Mouse (Mus musculus): ENCODE measurements around the gene Borcs8. TPM values are rescaled to one million over a fixed set of nuclear protein-coding genes. Genes with fewer than 3 reads are reported as not detected.

The Borcs8 gene
- polyA plus RNA-seq, 1 experiment from 2014 or later = 45.7 TPM

DNA sequence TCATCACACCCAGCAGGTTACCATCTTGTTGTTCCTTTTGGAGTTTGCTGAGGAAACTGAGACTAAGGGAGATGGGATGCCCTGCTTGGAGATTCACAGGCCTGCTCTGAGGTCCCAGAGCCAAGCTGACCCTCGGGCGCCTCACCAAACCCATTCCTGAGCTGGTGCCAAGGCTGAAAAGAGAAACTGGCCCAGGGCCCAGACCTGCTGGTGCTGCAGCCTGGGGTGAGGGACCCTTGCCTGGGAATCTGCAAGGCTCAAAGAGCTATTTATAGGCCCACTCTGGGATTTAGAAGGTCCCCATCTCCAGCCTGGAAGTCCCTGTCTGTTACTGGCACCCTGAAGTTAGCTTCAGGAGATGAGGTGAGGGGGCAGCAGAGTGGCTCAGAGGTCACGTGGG lies 10.9 kb upstream of the Borcs8 start:
- Histone ChIP-seq H3K4me1 (ENCODE audit: control insufficient read depth, insufficient read depth, low read length) (peaks cover 5% of the 10 kb centered on the region; the same call in 1 of the 2 replicates), H3K4me2 (no peak overlapping the region), H3K9ac (ENCODE audit: low read depth, low read length) (no peak overlapping the region), H3K9me3 (replicated peaks; ENCODE audit: control insufficient read depth, low read length) (no peaks in the 10 kb centered on the region), H3K27ac (ENCODE audit: low read depth, low read length) (no peak overlapping the region), H3K36me3 (ENCODE audit: control insufficient read depth, insufficient read depth, low read length) (peaks cover 2% of the 10 kb centered on the region; the same call in 1 of the 2 replicates), H3K4me3 (ENCODE audit: low read depth, low read length) (no peak overlapping the region), H3K27me3 (ENCODE audit: control insufficient read depth, insufficient read depth, low read length) (peaks cover 3% of the 10 kb centered on the region; the same call in 1 of the 2 replicates)
- 63% methylated on average over 3 of the region's 3 CpGs for WGBS (ENCODE audit: insufficient replicate concordance)
- ATAC-seq (replicated peaks; ENCODE audit: insufficient number of reproducible peaks, low FRiP score, low TSS enrichment) = no peak

GRCm38 (mm10) chr8:70129309-70129952 lies 9.9 kb upstream of the Borcs8 start:
- Histone ChIP-seq H3K4me1 (ENCODE audit: control insufficient read depth, insufficient read depth, low read length) (peaks cover 5% of the 10 kb centered on the region; the same call in 1 of the 2 replicates), H3K9me3 (replicated peaks; ENCODE audit: control insufficient read depth, low read length) (no peaks in the 10 kb centered on the region), H3K27me3 (ENCODE audit: control insufficient read depth, insufficient read depth, low read length) (0 out of 2 replicates have a peak, but pooled peaks cover 3% of the 10 kb centered on the region), H3K36me3 (ENCODE audit: control insufficient read depth, insufficient read depth, low read length) (peaks cover 4% of the 10 kb centered on the region), H3K27ac (ENCODE audit: low read depth, low read length) (no peak overlapping the region), H3K4me2 (no peak overlapping the region), H3K4me3 (ENCODE audit: low read depth, low read length) (no peak overlapping the region), H3K9ac (ENCODE audit: low read depth, low read length) (no peak overlapping the region)
- no peak for ATAC-seq (replicated peaks; ENCODE audit: insufficient number of reproducible peaks, low FRiP score, low TSS enrichment)
- WGBS (ENCODE audit: insufficient replicate concordance) = 63% methylated on average over 9 of the region's 9 CpGs

- no peak for ATAC-seq (replicated peaks; ENCODE audit: insufficient number of reproducible peaks, low FRiP score, low TSS enrichment)
- peaks cover 10% of the 10 kb centered on the region for H3K36me3 ChIP-seq (ENCODE audit: control insufficient read depth, insufficient read depth, low read length)
- H3K4me1 ChIP-seq (ENCODE audit: control insufficient read depth, insufficient read depth, low read length) = peaks cover 5% of the 10 kb centered on the region; the same call in 1 of the 2 replicates
- no peaks in the 10 kb centered on the region for H3K9me3 ChIP-seq (replicated peaks; ENCODE audit: control insufficient read depth, low read length)
- no peak overlapping the region for H3K4me3 ChIP-seq (ENCODE audit: low read depth, low read length)
- no peak overlapping the region for H3K27ac ChIP-seq (ENCODE audit: low read depth, low read length)
- H3K9ac ChIP-seq (ENCODE audit: low read depth, low read length) = no peak overlapping the region
- H3K4me2 ChIP-seq = no peak overlapping the region
- WGBS (ENCODE audit: insufficient replicate concordance) = 80% methylated on average over 3 of the region's 3 CpGs
- H3K27me3 ChIP-seq (ENCODE audit: control insufficient read depth, insufficient read depth, low read length) = 0 out of 2 replicates have a peak, but pooled peaks cover 1% of the 10 kb centered on the region
Observed at GRCm38 (mm10) chr8:70130066-70130465, 9.2 kb upstream of the Borcs8 start.

GRCm38 (mm10) chr8:70131166-70131883 lies 8.0 kb upstream of the Borcs8 start, which contains the start of gene Nr2c2ap:
TSS of gene Nr2c2ap (plus strand) at chr8:70131333.
- H3K9ac ChIP-seq (ENCODE audit: low read depth, low read length) = peak within 1 kb of the TSS; percentile 85
- H3K4me2 ChIP-seq = peak within 1 kb of the TSS; percentile 88
- no peaks in the 10 kb centered on the region for H3K27me3 ChIP-seq (ENCODE audit: control insufficient read depth, insufficient read depth, low read length)
- H3K27ac ChIP-seq (ENCODE audit: low read depth, low read length) = no peak within 1 kb of the TSS; the same call in 1 of the 2 replicates
- peak; percentile 78 for ATAC-seq (replicated peaks; ENCODE audit: insufficient number of reproducible peaks, low FRiP score, low TSS enrichment)
- WGBS (ENCODE audit: insufficient replicate concordance) = 1% methylated on average over 37 of the region's 37 CpGs
- no peaks in the 10 kb centered on the region for H3K9me3 ChIP-seq (replicated peaks; ENCODE audit: control insufficient read depth, low read length)
- H3K36me3 ChIP-seq (ENCODE audit: control insufficient read depth, insufficient read depth, low read length) = peaks cover 18% of the 10 kb centered on the region
- H3K4me1 ChIP-seq (ENCODE audit: control insufficient read depth, insufficient read depth, low read length) = peaks cover 5% of the 10 kb centered on the region; the same call in 1 of the 2 replicates
- peak within 1 kb of the TSS; percentile 85 for H3K4me3 ChIP-seq (ENCODE audit: low read depth, low read length)

DNA sequence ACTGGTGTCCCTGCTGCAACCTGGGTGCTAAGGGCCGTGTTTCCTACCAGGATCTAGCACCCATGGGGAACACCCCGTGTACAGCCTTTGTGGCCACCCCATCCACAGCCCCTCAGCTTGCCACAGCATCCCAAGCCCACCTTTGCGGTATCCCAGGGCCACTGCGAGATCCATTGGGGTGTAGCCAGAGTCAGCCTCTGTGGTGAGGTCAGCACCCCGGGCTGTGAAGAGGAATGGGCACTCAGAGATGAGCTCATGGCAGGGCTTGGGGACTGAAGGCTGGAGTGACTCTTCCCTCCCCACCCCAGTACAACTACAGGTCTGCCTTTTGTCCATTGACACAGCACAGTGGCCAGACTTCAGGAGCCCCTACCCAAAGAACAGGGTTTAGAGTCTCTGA lies 5.2 kb upstream of the Borcs8 start:
- 90% methylated on average over 5 of the region's 5 CpGs for WGBS (ENCODE audit: insufficient replicate concordance)
- Histone ChIP-seq H3K27ac (ENCODE audit: low read depth, low read length) (no peak overlapping the region), H3K9me3 (replicated peaks; ENCODE audit: control insufficient read depth, low read length) (no peaks in the 10 kb centered on the region), H3K4me3 (ENCODE audit: low read depth, low read length) (no peak overlapping the region), H3K4me1 (ENCODE audit: control insufficient read depth, insufficient read depth, low read length) (peaks cover 10% of the 10 kb centered on the region), H3K27me3 (ENCODE audit: control insufficient read depth, insufficient read depth, low read length) (no peaks in the 10 kb centered on the region), H3K4me2 (no peak overlapping the region), H3K9ac (ENCODE audit: low read depth, low read length) (no peak overlapping the region), H3K36me3 (ENCODE audit: control insufficient read depth, insufficient read depth, low read length) (peaks cover 18% of the 10 kb centered on the region)
- no peak for ATAC-seq (replicated peaks; ENCODE audit: insufficient number of reproducible peaks, low FRiP score, low TSS enrichment)

DNA sequence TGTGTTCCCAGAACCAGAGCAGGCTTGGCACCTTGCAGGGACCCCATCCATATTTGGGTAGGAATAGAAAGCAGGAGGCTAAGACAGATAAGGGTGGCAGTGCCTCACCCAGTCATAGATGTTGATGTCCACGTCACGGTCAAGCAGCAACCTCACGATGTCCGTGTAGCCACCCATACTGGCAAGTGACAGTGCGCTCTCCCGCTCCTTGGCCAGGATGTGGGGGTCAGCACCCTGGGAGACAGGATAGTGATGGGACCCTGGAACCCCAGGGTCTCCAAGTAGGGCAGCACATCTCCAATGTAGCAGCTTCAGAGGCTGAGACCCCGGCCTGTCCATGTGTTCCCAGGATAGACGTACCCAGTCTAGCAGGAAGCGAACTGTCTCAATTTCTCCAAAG lies 4.4 kb upstream of the Borcs8 start:
- H3K27ac ChIP-seq (ENCODE audit: low read depth, low read length) = 0 out of 2 replicates have a peak overlapping the region, but pooled peaks have one; percentile 35
- peaks cover 10% of the 10 kb centered on the region for H3K4me1 ChIP-seq (ENCODE audit: control insufficient read depth, insufficient read depth, low read length)
- H3K36me3 ChIP-seq (ENCODE audit: control insufficient read depth, insufficient read depth, low read length) = peaks cover 18% of the 10 kb centered on the region
- no peak overlapping the region for H3K4me3 ChIP-seq (ENCODE audit: low read depth, low read length)
- H3K27me3 ChIP-seq (ENCODE audit: control insufficient read depth, insufficient read depth, low read length) = no peaks in the 10 kb centered on the region
- H3K9ac ChIP-seq (ENCODE audit: low read depth, low read length) = no peak overlapping the region
- 73% methylated on average over 9 of the region's 9 CpGs for WGBS (ENCODE audit: insufficient replicate concordance)
- H3K4me2 ChIP-seq = no peak overlapping the region
- H3K9me3 ChIP-seq (replicated peaks; ENCODE audit: control insufficient read depth, low read length) = no peaks in the 10 kb centered on the region
- ATAC-seq (replicated peaks; ENCODE audit: insufficient number of reproducible peaks, low FRiP score, low TSS enrichment) = no peak

- Histone ChIP-seq H3K4me3 (ENCODE audit: low read depth, low read length) (no peak overlapping the region), H3K4me2 (no peak overlapping the region), H3K27ac (ENCODE audit: low read depth, low read length) (no peak overlapping the region), H3K4me1 (ENCODE audit: control insufficient read depth, insufficient read depth, low read length) (peaks cover 18% of the 10 kb centered on the region), H3K36me3 (ENCODE audit: control insufficient read depth, insufficient read depth, low read length) (peaks cover 18% of the 10 kb centered on the region), H3K9me3 (replicated peaks; ENCODE audit: control insufficient read depth, low read length) (no peaks in the 10 kb centered on the region), H3K27me3 (ENCODE audit: control insufficient read depth, insufficient read depth, low read length) (no peaks in the 10 kb centered on the region), H3K9ac (ENCODE audit: low read depth, low read length) (0 out of 2 replicates have a peak overlapping the region, but pooled peaks have one; percentile 5)
- 88% methylated on average over 4 of the region's 4 CpGs for WGBS (ENCODE audit: insufficient replicate concordance)
- ATAC-seq (replicated peaks; ENCODE audit: insufficient number of reproducible peaks, low FRiP score, low TSS enrichment) = no peak
Observed at GRCm38 (mm10) chr8:70136591-70136990, 2.7 kb upstream of the Borcs8 start.

- WGBS (ENCODE audit: insufficient replicate concordance) = 74% methylated on average over 4 of the region's 4 CpGs
- no peaks in the 10 kb centered on the region for H3K27me3 ChIP-seq (ENCODE audit: control insufficient read depth, insufficient read depth, low read length)
- H3K9me3 ChIP-seq (replicated peaks; ENCODE audit: control insufficient read depth, low read length) = no peaks in the 10 kb centered on the region
- ATAC-seq (replicated peaks; ENCODE audit: insufficient number of reproducible peaks, low FRiP score, low TSS enrichment) = no peak
- peaks cover 14% of the 10 kb centered on the region for H3K4me1 ChIP-seq (ENCODE audit: control insufficient read depth, insufficient read depth, low read length)
- H3K9ac ChIP-seq (ENCODE audit: low read depth, low read length) = peak overlapping the region; percentile 68
- H3K36me3 ChIP-seq (ENCODE audit: control insufficient read depth, insufficient read depth, low read length) = peaks cover 18% of the 10 kb centered on the region
- H3K27ac ChIP-seq (ENCODE audit: low read depth, low read length) = no peak overlapping the region
- peak overlapping the region; percentile 73 for H3K4me2 ChIP-seq
- H3K4me3 ChIP-seq (ENCODE audit: low read depth, low read length) = no peak overlapping the region
Observed at GRCm38 (mm10) chr8:70137890-70138289, 1.4 kb upstream of the Borcs8 start.

Measured in heart, embryonic 11.5 days (tissue).